Mouse (Mus musculus) 3T3-L1 (cell line): Measurements from ENCODE around the gene Gm45233.
A peak's percentile ranks its signal among the peaks of the same experiment; 100 is the strongest.
"Not testable (repeated sequence)": the region's sequence is repeated elsewhere in the genome, so short reads cannot be mapped to it uniquely, and the experiment has no call there.

ENCODE experiments used
- DNase-seq: peaks from one replicate; pipeline ENCODE4 v3.0.0-alpha.2; 2015; ENCODE audit warnings: low read depth, low spot score

The Gm45233 gene

GRCm38 (mm10) chr7:43443917-43444293 is at the start of gene Gm45233, which contains the start of gene Etfb:
Gene Gm45233 (plus strand): TSS chr7:43444128.
Gene Etfb (plus strand): TSS chr7:43444083.
- DNase-seq: peak; percentile 96

GRCm38 (mm10) chr7:43399501-43399900 is 44.4 kb upstream of the Gm45233 start:
- DNase-seq: peak; percentile 95

- DNase-seq: no peak
These were observed 41.2 kb upstream of the Gm45233 start for GRCm38 (mm10) chr7:43402718-43403117.

GRCm38 (mm10) chr7:43407573-43407972 is 36.4 kb upstream of the Gm45233 start:
- DNase-seq: no peak

DNA sequence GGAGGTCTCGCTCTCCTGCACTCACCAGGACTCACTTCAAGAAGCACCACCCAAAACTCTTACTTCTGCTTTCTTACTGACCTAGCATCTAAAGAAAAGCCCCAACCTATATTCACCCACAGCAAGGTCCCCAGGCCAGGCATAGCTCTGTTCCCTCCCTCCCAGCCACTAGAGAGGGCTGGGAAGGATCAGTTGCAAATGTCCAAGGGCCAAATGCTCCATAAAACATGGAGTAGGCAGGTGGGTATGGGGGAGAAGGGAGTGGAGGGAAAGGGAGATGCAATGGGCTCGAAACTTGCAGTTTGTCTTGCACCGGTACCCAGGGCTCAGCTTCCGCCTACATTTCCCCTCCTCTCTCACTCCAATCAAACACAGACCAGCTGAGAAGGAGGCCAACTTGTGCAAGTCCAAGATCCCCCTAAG is 35.8 kb upstream of the Gm45233 start, which contains the start of gene Siglecg:
Siglecg (plus strand) TSS at position 74 of the 423 bp plus-strand sequence.
- no peak for DNase-seq

DNA sequence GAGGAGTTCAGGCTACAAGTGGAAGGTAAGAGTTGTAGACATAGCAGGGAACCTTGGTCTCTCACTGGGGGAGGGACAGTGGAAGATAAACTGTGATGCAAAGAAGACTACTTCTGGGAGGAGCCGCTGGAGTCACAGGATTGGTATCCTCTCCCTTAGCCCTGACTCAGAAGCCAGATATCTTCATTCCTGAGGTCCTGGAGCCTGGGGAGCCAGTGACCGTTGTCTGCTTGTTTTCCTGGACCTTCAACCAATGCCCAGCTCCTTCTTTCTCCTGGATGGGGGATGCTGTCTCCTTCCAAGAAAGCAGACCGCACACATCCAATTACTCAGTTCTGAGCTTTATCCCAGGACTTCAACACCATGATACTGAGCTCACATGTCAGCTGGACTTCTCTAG is 34.8 kb upstream of the Gm45233 start:
- DNase-seq: peak; percentile 79

- not testable (repeated sequence) for DNase-seq
These were observed 32.2 kb upstream of the Gm45233 start for GRCm38 (mm10) chr7:43411724-43412123.

- no peak for DNase-seq
These were observed 26.6 kb upstream of the Gm45233 start for GRCm38 (mm10) chr7:43417298-43417697.

DNA sequence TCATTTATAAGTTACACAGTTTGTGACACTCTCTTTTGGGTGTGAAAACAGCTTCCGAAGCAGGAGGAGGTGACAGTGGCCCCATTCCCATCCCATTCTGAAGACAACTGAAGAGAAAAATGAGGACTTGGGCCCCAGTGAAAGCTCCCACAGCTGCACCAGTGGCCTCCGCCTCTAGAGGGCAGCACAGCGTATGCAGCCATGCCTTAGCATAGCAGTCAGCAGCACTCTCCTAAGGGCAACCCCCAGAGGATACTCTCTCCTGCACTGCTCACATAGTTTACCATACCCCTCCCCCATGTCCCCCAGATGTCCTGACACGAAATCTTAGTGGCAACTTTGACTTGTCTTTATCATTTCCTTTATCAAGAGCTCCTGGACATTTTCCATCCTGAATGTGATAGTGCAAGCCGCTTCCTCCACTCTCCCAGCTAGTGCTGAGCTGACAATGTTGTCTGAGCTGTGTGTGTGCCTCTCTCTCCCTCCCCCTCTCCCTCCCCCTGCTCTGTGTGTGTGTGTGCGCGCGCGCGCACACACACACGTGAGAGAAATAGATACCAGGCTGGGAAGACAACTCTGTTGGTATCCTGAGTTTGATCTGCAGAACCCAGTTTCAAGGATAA is 20.8 kb upstream of the Gm45233 start:
- peak; percentile 81 for DNase-seq

GRCm38 (mm10) chr7:43423991-43424625 is 19.8 kb upstream of the Gm45233 start:
- DNase-seq: no peak

DNA sequence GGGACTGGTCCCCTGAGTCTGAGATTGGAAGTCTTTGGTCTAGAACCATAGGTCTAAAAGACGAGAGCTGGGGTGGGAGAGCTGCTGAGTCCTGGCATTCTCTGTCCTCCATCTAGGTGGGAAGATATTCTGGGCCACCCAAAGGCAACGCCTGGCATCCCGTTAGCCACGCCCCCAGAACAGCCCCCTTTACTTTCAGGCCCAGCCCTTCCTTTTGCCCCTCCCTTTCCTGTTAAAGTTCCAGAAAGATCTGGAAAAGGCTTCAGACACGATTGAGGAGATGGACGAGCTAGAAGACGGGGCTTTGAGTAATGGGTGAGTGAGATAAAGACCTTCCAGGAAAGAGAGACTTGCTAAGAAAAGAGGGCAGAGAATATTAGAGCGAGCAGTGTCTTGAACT is 16.5 kb upstream of the Gm45233 start, which contains the start of gene Lim2:
Lim2 (plus strand) TSS at position 265 of the 400 bp plus-strand sequence.
- DNase-seq: no peak

- DNase-seq: no peak
These were observed 14.4 kb upstream of the Gm45233 start for GRCm38 (mm10) chr7:43429500-43429899.

DNA sequence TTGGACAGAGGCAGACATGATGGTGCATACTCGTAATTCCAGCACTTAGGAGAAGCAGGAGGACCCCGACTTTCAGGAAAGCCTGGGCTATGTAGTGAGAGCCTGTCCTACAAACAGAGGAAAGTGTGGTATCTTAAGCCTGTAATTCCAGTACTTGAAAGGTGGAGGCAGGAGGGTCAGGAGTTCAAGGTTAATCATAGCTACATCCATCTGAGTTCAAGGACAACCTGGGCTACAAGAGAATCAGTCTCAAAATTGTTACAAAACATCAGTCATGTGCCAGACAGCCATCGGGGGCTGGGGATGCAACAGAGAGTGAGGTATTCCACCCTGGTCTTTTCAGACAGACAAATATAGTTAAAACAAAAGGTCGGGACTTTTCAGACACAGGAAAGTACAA is 11.0 kb upstream of the Gm45233 start:
- DNase-seq: no peak

DNA sequence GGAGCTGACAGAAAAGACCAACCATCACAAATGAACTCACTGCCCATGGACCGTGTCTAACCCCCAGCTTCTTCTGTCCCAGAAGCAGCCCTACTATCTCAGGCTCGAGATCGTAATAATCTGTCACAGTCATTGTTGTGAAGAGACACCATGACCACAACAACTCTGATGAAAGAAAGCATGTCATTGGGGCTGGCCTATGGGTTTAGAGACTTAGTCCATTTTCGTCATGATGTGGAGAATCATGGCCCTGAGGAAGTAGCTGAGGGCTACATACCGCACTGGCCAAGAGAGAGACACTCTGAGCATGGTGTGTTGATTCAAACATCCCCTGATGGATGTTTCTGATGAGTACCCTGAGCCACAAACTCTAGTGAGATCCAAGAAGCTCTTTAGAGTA is 9.3 kb upstream of the Gm45233 start:
- no peak for DNase-seq

- DNase-seq: no peak
These were observed 7.3 kb upstream of the Gm45233 start, which contains the start of gene Nkg7 for GRCm38 (mm10) chr7:43436341-43437255. Gene Nkg7 (plus strand): TSS chr7:43437073.

DNA sequence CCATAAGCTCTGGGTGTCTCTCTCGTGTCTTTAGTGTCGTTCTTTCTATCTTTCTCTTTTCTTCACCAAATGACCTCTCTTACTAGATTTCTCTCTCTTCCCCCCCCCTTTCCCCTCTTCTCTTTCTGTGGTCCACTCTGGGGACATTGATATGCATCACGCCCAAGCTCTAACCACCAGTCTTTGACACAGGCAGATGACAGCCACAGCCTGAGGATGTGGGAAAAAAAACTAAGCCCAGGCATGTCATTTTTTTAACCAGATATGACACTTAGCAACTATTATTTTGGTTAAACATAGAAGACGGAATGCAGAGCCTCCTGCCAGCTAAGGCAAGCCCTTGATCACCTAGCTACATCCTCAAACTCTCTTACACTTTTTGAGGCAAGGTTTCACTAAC is 5.3 kb upstream of the Gm45233 start:
- no peak for DNase-seq

GRCm38 (mm10) chr7:43440482-43440881 is 3.4 kb upstream of the Gm45233 start, which contains the start of gene Cldnd2:
Gene Cldnd2 (plus strand): TSS chr7:43440782.
- no peak for DNase-seq

DNA sequence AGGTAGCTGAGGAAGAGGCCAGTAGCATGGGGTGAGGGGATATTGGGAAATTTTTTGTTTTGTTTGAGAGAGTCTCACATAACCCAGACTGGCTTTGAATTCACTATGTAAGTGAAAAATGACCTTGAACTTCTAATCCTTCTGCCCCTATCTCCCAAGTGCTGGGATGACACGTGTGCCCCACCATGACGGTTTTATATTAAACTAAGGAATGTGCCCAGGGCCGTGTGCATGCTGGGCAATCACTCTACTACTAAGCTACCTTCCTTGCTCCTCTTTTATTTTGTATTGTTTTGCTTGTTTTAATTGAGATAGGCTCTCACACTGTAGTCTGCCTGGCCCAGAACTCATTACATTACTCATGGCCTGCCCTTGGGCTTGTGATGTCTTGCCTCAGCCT is 2.9 kb upstream of the Gm45233 start:
- no peak for DNase-seq

DNA sequence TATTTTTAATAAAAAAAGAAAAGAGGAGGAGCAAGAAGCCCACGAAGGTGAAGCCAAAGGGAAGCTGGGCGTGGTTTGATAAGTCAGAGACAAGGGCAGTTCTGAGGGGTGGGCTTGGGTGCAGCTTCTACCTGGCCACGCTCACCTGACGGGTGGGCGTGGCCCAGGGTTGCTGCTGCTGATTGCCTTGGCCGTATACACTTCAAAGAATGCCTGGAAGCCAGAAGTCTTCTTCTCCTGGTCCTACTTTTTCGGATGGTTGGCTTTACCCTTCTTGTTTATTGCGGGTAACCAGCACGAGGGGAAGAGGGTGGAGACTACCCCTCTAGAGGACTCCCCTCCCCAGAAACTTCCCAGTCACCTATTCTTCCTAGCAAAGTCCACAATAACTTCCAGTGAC is 1.2 kb upstream of the Gm45233 start:
- DNase-seq: no peak

- DNase-seq: peak; percentile 87
These were observed 607 bp upstream of the Gm45233 start for GRCm38 (mm10) chr7:43443126-43443916.

DNA sequence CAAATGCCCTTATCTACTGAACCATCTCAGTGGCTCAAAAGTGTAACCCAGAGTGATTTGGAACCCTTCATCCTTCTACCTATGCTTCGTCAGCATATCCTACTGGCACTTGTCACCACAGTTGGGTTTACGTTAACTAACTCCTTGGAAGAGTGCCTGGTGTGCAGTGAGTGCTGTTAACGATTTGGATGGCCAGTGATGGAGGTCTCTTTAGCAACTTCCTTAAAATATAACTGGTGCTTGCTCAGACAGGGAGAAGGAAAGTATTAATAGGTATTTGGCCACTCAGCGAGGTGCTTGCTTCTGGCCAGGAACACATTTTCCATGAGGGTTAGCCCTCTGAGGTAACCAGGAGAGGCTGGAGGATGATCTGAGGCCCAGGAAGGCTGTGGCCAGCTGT is 3.9 kb downstream of the Gm45233 start:
- DNase-seq: no peak
